Mouse (Mus musculus) forebrain, embryonic 15.5 days (tissue): ENCODE results near the gene Fahd1. TPM values are rescaled to one million over a fixed set of nuclear protein-coding genes. Genes with fewer than 3 reads are reported as not detected.

Source experiments
- ATAC-seq: fragments of 200-750 bp; cut with Nextera tagmentation; replicated peaks from 2 replicates; pipeline ENCODE4 v1.8.0; 2017; ENCODE audit warnings: mild to moderate bottlenecking, moderate TSS enrichment, moderate library complexity
- H3K27ac ChIP-seq: fragments of 300-500 bp; sonication (generic); replicated peaks from 2 replicates; pipeline ENCODE4 v1.5.1; 2015; ENCODE audit warnings: mild to moderate bottlenecking, inconsistent platforms
- H3K27me3 ChIP-seq: fragments of 300-500 bp; sonication (generic); 2 replicates; pipeline ENCODE4 v1.6.1; 2015; ENCODE audit warnings: inconsistent platforms
- H3K36me3 ChIP-seq: fragments of 300-500 bp; sonication (generic); 2 replicates; pipeline ENCODE4 v1.6.1; 2015; ENCODE audit warnings: mild to moderate bottlenecking, inconsistent platforms
- H3K4me1 ChIP-seq: fragments of 300-500 bp; sonication (generic); 2 replicates; pipeline ENCODE4 v1.6.1; 2015; ENCODE audit warnings: inconsistent platforms
- H3K4me2 ChIP-seq: fragments of 300-500 bp; sonication (generic); replicated peaks from 2 replicates; pipeline ENCODE4 v1.6.1; 2015; ENCODE audit warnings: mild to moderate bottlenecking, inconsistent platforms
- H3K4me3 ChIP-seq: fragments of 300-500 bp; sonication (generic); 2 replicates; pipeline ENCODE4 v1.5.1; 2015; ENCODE audit warnings: mild to moderate bottlenecking, inconsistent platforms
- H3K9ac ChIP-seq: fragments of 300-500 bp; sonication (generic); replicated peaks from 2 replicates; pipeline ENCODE4 v1.6.1; 2015; ENCODE audit warnings: mild to moderate bottlenecking, inconsistent platforms
- H3K9me3 ChIP-seq: fragments of 300-500 bp; sonication (generic); 2 replicates; pipeline ENCODE4 v1.6.1; 2016; ENCODE audit warnings: inconsistent platforms
- WGBS: fragments of 180-500 bp; shearing (Covaris S2); methylation state at CpG from one replicate; pipeline ENCODE4 v1.1.7; 2015; ENCODE audit warnings: mixed read lengths; 5-methylcytosine and 5-hydroxymethylcytosine counted together
- polyA plus RNA-seq: library from polyadenylated mRNA; unstranded; fragments of >200 nt; fragmentation: Nextera tagmentation; extraction: Ambion mirVana; gene quantifications from 2 replicates; pipeline ENCODE4 v1.2.1, GENCODE M21; 2015

Fahd1 gene
- polyA plus RNA-seq, 1 experiment from 2014 or later: 16.0 TPM

DNA sequence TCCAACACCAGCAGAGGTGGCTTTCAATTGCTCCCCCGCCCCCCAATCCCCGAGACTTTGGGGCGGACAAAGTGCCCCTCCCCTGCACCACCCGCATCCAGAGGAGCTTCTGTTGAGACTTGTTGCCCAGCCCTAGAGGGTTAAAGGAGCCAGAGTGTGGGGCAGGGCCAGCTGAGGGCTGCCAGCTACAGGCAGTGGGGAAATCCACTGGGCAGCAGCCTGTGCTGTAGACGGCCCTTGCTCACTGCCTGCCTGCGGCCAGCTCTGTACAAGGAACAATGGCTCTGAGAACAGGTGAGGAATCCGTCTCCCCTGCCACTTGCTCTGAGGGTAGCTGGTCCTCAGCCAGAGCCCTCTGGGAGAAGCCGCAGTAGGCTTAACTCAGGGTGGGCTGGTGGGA, 28.4 kb upstream of the Fahd1 start:
- 73% methylated on average over 8 of the region's 8 CpGs for WGBS
- no peak overlapping the region for H3K9ac ChIP-seq

GRCm38 (mm10) chr17:24878117-24878397, 27.9 kb upstream of the Fahd1 start:
- no peaks in the 10 kb centered on the region for H3K9me3 ChIP-seq

More for the DNA sequence above, 28.4 kb upstream of the Fahd1 start:
- Histone ChIP-seq H3K4me3 (no peak overlapping the region), H3K36me3 (peaks cover 10% of the 10 kb centered on the region; the same call in 1 of the 2 replicates), H3K9me3 (no peaks in the 10 kb centered on the region), H3K4me2 (no peak overlapping the region), H3K27me3 (no peaks in the 10 kb centered on the region), H3K4me1 (no peaks in the 10 kb centered on the region), H3K27ac (no peak overlapping the region)
- no peak for ATAC-seq

DNA sequence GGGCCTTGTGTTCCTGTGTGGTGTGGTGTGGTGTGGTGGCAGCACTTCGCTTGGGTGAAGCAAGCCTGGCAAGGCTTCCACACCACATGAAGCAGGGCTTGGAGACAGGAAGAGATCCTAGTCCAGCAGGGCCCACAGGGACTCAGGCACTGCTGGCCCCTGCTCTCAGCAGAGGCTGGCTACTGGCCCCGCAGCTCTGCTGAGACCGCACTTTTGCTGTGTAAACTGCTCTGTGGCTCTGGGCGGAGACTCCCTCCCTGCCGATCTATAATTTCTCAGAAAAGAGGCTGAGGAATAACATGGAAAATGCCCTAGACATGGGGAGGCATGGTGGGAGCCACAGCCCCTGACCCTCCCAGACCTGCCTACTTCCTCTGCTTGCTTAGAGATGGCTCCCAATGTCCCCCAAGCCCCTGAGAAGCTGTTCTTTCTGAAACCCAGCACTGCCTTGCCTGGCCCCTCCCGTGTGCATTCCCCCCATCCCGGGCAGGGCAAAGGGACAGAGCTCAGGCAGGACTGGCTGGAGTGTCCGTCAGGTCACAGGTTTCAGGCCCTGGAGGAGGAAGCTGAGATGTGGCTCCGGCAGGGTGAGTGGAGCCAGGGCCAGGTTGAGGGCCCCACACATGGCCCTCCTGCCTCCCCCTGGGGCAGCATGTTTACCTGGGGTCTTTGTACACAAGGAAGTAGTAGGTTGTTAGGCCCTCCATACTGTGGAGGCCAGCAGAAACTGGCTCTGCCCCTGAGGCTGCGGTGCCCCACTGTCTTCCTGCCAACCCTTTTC, 27.4 kb upstream of the Fahd1 start:
- no peaks in the 10 kb centered on the region for H3K4me1 ChIP-seq
- H3K36me3 ChIP-seq: 0 out of 2 replicates have a peak, but pooled peaks cover 1% of the 10 kb centered on the region
- H3K9ac ChIP-seq: no peak overlapping the region
- no peak overlapping the region for H3K27ac ChIP-seq
- no peak overlapping the region for H3K4me2 ChIP-seq
- 64% methylated on average over 10 of the region's 10 CpGs for WGBS
- no peaks in the 10 kb centered on the region for H3K27me3 ChIP-seq
- no peaks in the 10 kb centered on the region for H3K9me3 ChIP-seq
- no peak overlapping the region for H3K4me3 ChIP-seq
- no peak for ATAC-seq

More at GRCm38 (mm10) chr17:24878117-24878397, 27.9 kb upstream of the Fahd1 start:
- no peaks in the 10 kb centered on the region for H3K4me1 ChIP-seq
- 0 out of 2 replicates have a peak, but pooled peaks cover 6% of the 10 kb centered on the region for H3K36me3 ChIP-seq
- H3K27me3 ChIP-seq: no peaks in the 10 kb centered on the region
- H3K27ac ChIP-seq: no peak overlapping the region
- WGBS: 34% methylated on average over 5 of the region's 5 CpGs
- ATAC-seq: no peak
- no peak overlapping the region for H3K9ac ChIP-seq
- H3K4me2 ChIP-seq: no peak overlapping the region
- H3K4me3 ChIP-seq: no peak overlapping the region

DNA sequence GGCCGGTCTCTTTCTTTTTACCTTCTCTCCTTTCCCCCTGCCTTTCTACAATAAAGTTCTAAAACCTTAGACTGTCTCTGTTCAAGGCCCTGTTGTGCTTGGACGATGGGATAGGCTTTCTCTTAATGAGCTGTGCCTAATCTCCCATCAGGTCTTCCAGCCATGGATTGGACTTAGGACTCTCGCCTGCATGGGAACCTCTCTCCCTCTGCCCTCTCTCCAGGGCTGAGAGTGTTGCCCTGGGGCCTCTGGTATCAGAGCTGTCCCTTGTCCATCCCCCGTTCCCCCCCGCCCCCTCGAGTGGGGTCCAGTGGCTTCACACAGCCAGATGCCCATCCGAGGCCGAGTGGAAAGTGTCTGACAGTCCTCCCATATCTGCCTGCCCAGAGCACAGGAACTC, 24.8 kb upstream of the Fahd1 start:
- 80% methylated on average over 8 of the region's 8 CpGs for WGBS
- no peaks in the 10 kb centered on the region for H3K27me3 ChIP-seq
- ATAC-seq: no peak
- no peaks in the 10 kb centered on the region for H3K36me3 ChIP-seq
- no peak overlapping the region for H3K4me3 ChIP-seq
- H3K9me3 ChIP-seq: no peaks in the 10 kb centered on the region
- no peak overlapping the region for H3K9ac ChIP-seq
- H3K4me2 ChIP-seq: no peak overlapping the region
- no peaks in the 10 kb centered on the region for H3K4me1 ChIP-seq
- H3K27ac ChIP-seq: no peak overlapping the region

- no peaks in the 10 kb centered on the region for H3K27me3 ChIP-seq
- no peaks in the 10 kb centered on the region for H3K4me1 ChIP-seq
- no peak overlapping the region for H3K4me3 ChIP-seq
- H3K9me3 ChIP-seq: no peaks in the 10 kb centered on the region
- no peak overlapping the region for H3K27ac ChIP-seq
- H3K36me3 ChIP-seq: no peaks in the 10 kb centered on the region
- WGBS: 46% methylated on average over 1 of the region's 1 CpGs
- no peak overlapping the region for H3K9ac ChIP-seq
- no peak overlapping the region for H3K4me2 ChIP-seq
- ATAC-seq: no peak
Measured at GRCm38 (mm10) chr17:24874405-24874745, 24.2 kb upstream of the Fahd1 start.

GRCm38 (mm10) chr17:24873695-24874404, 23.7 kb upstream of the Fahd1 start:
- Histone ChIP-seq H3K9ac (no peak overlapping the region), H3K9me3 (no peaks in the 10 kb centered on the region), H3K27me3 (no peaks in the 10 kb centered on the region), H3K36me3 (no peaks in the 10 kb centered on the region), H3K27ac (no peak overlapping the region), H3K4me1 (no peaks in the 10 kb centered on the region), H3K4me3 (no peak overlapping the region), H3K4me2 (no peak overlapping the region)
- 59% methylated on average over 4 of the region's 4 CpGs for WGBS
- no peak for ATAC-seq

DNA sequence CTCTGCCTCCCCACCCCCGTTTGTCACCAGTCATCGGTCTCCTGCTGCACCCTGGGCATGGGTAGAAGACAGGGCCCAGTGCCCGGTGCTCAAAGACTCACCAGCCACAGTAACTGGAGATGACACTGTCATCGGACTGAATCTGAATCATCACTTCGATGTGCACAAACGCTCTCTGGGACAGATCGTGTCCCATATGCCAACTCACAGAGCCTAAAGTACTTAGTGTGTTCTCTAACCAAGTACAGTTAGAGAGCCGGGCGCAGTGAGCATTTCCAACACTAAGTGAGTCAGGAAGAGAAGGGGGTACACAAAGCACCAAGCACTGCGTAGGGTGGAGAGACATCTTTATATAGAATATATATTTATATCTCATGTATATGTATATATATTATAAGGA, 17.8 kb upstream of the Fahd1 start:
- peaks cover 9% of the 10 kb centered on the region; the same call in 1 of the 2 replicates for H3K36me3 ChIP-seq
- H3K4me3 ChIP-seq: no peak overlapping the region
- H3K27me3 ChIP-seq: no peaks in the 10 kb centered on the region
- no peaks in the 10 kb centered on the region for H3K4me1 ChIP-seq
- H3K9ac ChIP-seq: no peak overlapping the region
- H3K4me2 ChIP-seq: no peak overlapping the region
- 94% methylated on average over 10 of the region's 10 CpGs for WGBS
- H3K9me3 ChIP-seq: no peaks in the 10 kb centered on the region
- ATAC-seq: no peak
- H3K27ac ChIP-seq: no peak overlapping the region

DNA sequence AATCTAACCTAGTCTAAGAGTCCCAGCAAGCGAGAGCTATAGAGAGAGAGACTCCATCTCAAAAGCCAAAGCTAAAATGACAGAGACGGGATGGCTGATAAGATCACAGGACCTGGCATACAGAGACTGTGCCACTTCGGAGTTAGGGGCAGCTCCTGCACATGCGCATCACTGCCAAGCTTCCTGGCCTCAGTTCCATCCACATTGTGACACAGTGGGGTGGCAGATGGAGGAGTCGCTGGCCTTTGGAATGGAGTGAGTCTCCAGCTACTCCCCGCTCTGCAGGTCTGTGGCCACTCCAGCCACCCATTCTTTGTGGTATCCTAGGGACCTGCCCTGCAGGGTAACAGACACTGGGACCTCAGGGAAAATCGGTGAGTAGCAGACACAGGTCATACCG, 15.6 kb upstream of the Fahd1 start, which contains the start of gene Igfals:
TSS of gene Igfals (plus strand) at position 222 of the 400 bp plus-strand sequence.
- Histone ChIP-seq H3K4me2 (no peak within 1 kb of the TSS), H3K27ac (no peak within 1 kb of the TSS), H3K36me3 (peaks cover 22% of the 10 kb centered on the region), H3K27me3 (no peaks in the 10 kb centered on the region), H3K9me3 (no peaks in the 10 kb centered on the region), H3K4me1 (no peaks in the 10 kb centered on the region), H3K9ac (no peak within 1 kb of the TSS), H3K4me3 (no peak within 1 kb of the TSS)
- no peak for ATAC-seq
- WGBS: 91% methylated on average over 8 of the region's 8 CpGs

DNA sequence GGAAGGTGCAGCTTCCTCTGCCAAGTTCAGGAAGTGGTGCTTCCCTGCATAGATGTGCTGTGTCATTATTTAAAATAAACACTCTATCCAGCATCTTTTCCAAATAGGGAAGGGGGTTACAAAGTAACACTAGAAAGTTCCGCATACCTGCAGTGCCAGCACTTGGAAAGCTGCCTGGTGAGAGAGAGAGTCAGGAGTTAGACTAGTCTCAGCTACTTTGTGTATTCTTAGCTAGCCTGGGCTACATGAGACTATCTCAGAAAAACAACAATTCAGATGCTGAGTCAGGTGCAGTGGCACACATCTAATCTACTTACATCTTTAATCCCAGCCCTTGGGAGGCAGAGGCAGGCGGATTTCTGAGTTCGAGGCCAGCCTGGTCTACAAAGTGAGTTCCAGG, 11.6 kb upstream of the Fahd1 start:
- Histone ChIP-seq H3K9me3 (no peaks in the 10 kb centered on the region), H3K27ac (no peak overlapping the region), H3K36me3 (peaks cover 22% of the 10 kb centered on the region), H3K9ac (no peak overlapping the region), H3K4me1 (no peaks in the 10 kb centered on the region), H3K4me2 (no peak overlapping the region), H3K27me3 (no peaks in the 10 kb centered on the region), H3K4me3 (no peak overlapping the region)
- ATAC-seq: no peak
- WGBS: 87% methylated on average over 3 of the region's 3 CpGs

DNA sequence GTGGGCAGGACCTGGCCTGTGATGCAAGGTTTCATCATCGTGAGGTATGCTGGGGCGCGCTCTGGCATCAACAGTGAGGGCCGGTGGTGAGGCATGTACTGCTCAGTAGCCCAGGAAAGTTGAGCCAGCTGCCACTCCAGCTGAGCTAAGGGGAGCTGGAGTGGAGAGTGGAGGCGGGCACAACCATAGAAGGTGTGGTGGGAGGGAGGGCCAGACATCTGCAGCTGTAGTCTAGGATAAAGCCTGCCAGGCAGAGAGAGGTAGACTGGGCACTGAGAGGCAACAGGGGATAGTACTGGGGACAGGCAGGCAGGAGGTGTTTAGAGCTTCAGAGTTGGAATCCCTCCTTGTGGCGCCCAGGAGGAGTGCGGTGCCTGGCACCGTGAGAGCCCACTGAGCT, 9.9 kb upstream of the Fahd1 start:
- no peak for ATAC-seq
- WGBS: 89% methylated on average over 8 of the region's 8 CpGs
- H3K36me3 ChIP-seq: peaks cover 22% of the 10 kb centered on the region
- no peaks in the 10 kb centered on the region for H3K4me1 ChIP-seq
- no peak overlapping the region for H3K4me2 ChIP-seq
- H3K27ac ChIP-seq: no peak overlapping the region
- H3K9me3 ChIP-seq: no peaks in the 10 kb centered on the region
- no peak overlapping the region for H3K4me3 ChIP-seq
- H3K9ac ChIP-seq: no peak overlapping the region
- H3K27me3 ChIP-seq: no peaks in the 10 kb centered on the region

DNA sequence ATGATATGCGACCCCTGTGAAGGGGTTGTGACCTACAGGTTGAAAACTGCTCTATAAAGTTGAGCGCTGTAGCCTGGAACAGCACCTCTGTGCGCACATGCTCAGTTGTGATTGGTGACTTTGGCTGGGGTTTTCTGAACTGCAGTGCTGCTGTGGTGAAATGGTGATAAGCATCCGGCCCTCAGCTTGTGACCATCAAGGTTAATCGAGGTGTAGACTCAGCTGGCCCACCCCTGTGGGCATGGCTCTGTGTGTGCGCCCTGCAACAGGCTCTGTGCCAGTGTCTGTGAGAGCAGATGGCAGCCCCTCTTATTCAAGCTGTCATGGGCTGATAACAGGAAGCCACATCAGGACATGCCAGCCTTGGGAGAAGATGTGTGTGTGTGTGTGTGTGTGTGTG, 8.8 kb upstream of the Fahd1 start:
- no peak overlapping the region for H3K9ac ChIP-seq
- WGBS: 84% methylated on average over 6 of the region's 6 CpGs
- H3K9me3 ChIP-seq: no peaks in the 10 kb centered on the region
- H3K4me2 ChIP-seq: no peak overlapping the region
- ATAC-seq: no peak
- no peak overlapping the region for H3K27ac ChIP-seq
- H3K4me3 ChIP-seq: no peak overlapping the region
- H3K27me3 ChIP-seq: no peaks in the 10 kb centered on the region
- H3K36me3 ChIP-seq: peaks cover 23% of the 10 kb centered on the region
- H3K4me1 ChIP-seq: no peaks in the 10 kb centered on the region

GRCm38 (mm10) chr17:24857831-24858470, 7.8 kb upstream of the Fahd1 start:
- WGBS: 85% methylated on average over 8 of the region's 8 CpGs
- Histone ChIP-seq H3K9ac (no peak overlapping the region), H3K36me3 (peaks cover 25% of the 10 kb centered on the region), H3K4me1 (no peaks in the 10 kb centered on the region), H3K27ac (no peak overlapping the region), H3K4me3 (no peak overlapping the region), H3K4me2 (no peak overlapping the region), H3K27me3 (no peaks in the 10 kb centered on the region), H3K9me3 (no peaks in the 10 kb centered on the region)
- no peak for ATAC-seq
